Mouse (Mus musculus) bone marrow, adult 2 months (tissue): ENCODE measurements around the gene Lhfpl3.

ENCODE experiments used
- CTCF ChIP-seq: fragments of 200-500 bp; IDR thresholded peaks from 2 replicates; pipeline ENCODE4 v1.5.1; 2011; ENCODE audit warnings: low read length, control low read depth; ENCODE audit not compliant: control insufficient read depth, insufficient read depth
- POLR2A ChIP-seq: fragments of 200-500 bp; IDR thresholded peaks from 2 replicates; pipeline ENCODE4 v1.6.1; 2011; ENCODE audit warnings: low read depth, mild to moderate bottlenecking, control low read depth, low read length, borderline replicate concordance; ENCODE audit not compliant: control insufficient read depth

GRCm38 (mm10) chr5:22745885-22746532 lies at the start of gene Lhfpl3:
- TF ChIP-seq POLR2A (no peak), CTCF (no peak)
